Mouse (Mus musculus): ENCODE data around the gene Bicral. TPM values are rescaled to one million over a fixed set of nuclear protein-coding genes. Genes with fewer than 3 reads are reported as not detected.

Gene Bicral
- polyA plus RNA-seq, 1 experiment from 2014 or later = 7.8 TPM

GRCm38 (mm10) chr17:46832981-46833305 is 25.3 kb downstream of the Bicral start:
- Histone ChIP-seq H3K4me1 (replicated peaks) (no peaks in the 10 kb centered on the region; the same call in 1 of the 2 replicates), H3K9me3 (no peaks in the 10 kb centered on the region), H3K27ac (no peak overlapping the region), H3K4me2 (no peak overlapping the region), H3K9ac (no peak overlapping the region), H3K36me3 (peaks cover 16% of the 10 kb centered on the region), H3K4me3 (no peak overlapping the region), H3K27me3 (no peaks in the 10 kb centered on the region)
- ATAC-seq (ENCODE audit: low FRiP score) = no peak
- WGBS = 92% methylated on average over 4 of the region's 4 CpGs

- Histone ChIP-seq H3K36me3 (peaks cover 21% of the 10 kb centered on the region), H3K4me1 (replicated peaks) (no peaks in the 10 kb centered on the region; the same call in 1 of the 2 replicates), H3K9ac (no peak overlapping the region), H3K27ac (no peak overlapping the region), H3K27me3 (no peaks in the 10 kb centered on the region), H3K4me2 (no peak overlapping the region), H3K4me3 (no peak overlapping the region), H3K9me3 (no peaks in the 10 kb centered on the region)
- 77% methylated on average over 11 of the region's 11 CpGs for WGBS
- ATAC-seq (ENCODE audit: low FRiP score) = no peak
Observed at GRCm38 (mm10) chr17:46832101-46832980, 25.9 kb downstream of the Bicral start.

GRCm38 (mm10) chr17:46829856-46830535 is 28.3 kb downstream of the Bicral start:
- Histone ChIP-seq H3K9me3 (no peaks in the 10 kb centered on the region), H3K27ac (no peak overlapping the region), H3K9ac (no peak overlapping the region), H3K4me3 (no peak overlapping the region), H3K4me2 (no peak overlapping the region), H3K4me1 (replicated peaks) (no peaks in the 10 kb centered on the region; the same call in 1 of the 2 replicates), H3K27me3 (no peaks in the 10 kb centered on the region), H3K36me3 (peaks cover 45% of the 10 kb centered on the region)
- no peak for ATAC-seq (ENCODE audit: low FRiP score)
- 89% methylated on average over 11 of the region's 11 CpGs for WGBS

- Histone ChIP-seq H3K4me1 (replicated peaks) (no peaks in the 10 kb centered on the region; the same call in 1 of the 2 replicates), H3K9ac (no peak overlapping the region), H3K4me3 (no peak overlapping the region), H3K4me2 (no peak overlapping the region), H3K27ac (no peak overlapping the region), H3K27me3 (no peaks in the 10 kb centered on the region), H3K36me3 (peaks cover 55% of the 10 kb centered on the region), H3K9me3 (no peaks in the 10 kb centered on the region)
- ATAC-seq (ENCODE audit: low FRiP score) = no peak
- 94% methylated on average over 3 of the region's 3 CpGs for WGBS
Observed at GRCm38 (mm10) chr17:46828935-46829334, 29.3 kb downstream of the Bicral start.

GRCm38 (mm10) chr17:46823091-46823490 is 35.2 kb downstream of the Bicral start:
- Histone ChIP-seq H3K27ac (no peak overlapping the region), H3K9me3 (no peaks in the 10 kb centered on the region), H3K36me3 (peaks cover 94% of the 10 kb centered on the region), H3K9ac (no peak overlapping the region), H3K4me2 (no peak overlapping the region), H3K4me3 (no peak overlapping the region), H3K4me1 (replicated peaks) (no peaks in the 10 kb centered on the region), H3K27me3 (no peaks in the 10 kb centered on the region)
- WGBS = 93% methylated on average over 8 of the region's 8 CpGs
- ATAC-seq (ENCODE audit: low FRiP score) = no peak

GRCm38 (mm10) chr17:46820628-46821027 is 37.7 kb downstream of the Bicral start:
- peaks cover 87% of the 10 kb centered on the region for H3K36me3 ChIP-seq
- 96% methylated on average over 7 of the region's 7 CpGs for WGBS

GRCm38 (mm10) chr17:46817734-46818158 is 40.5 kb downstream of the Bicral start:
- H3K9ac ChIP-seq = no peak overlapping the region
- no peak overlapping the region for H3K4me3 ChIP-seq
- no peak overlapping the region for H3K4me2 ChIP-seq
- H3K27me3 ChIP-seq = no peaks in the 10 kb centered on the region
- no peak for ATAC-seq (ENCODE audit: low FRiP score)
- H3K4me1 ChIP-seq (replicated peaks) = no peaks in the 10 kb centered on the region
- peaks cover 82% of the 10 kb centered on the region for H3K36me3 ChIP-seq
- no peak overlapping the region for H3K27ac ChIP-seq
- H3K9me3 ChIP-seq = no peaks in the 10 kb centered on the region
- 89% methylated on average over 12 of the region's 12 CpGs for WGBS

More at GRCm38 (mm10) chr17:46820628-46821027, 37.7 kb downstream of the Bicral start:
- no peaks in the 10 kb centered on the region for H3K4me1 ChIP-seq (replicated peaks)
- no peaks in the 10 kb centered on the region for H3K27me3 ChIP-seq
- H3K27ac ChIP-seq = no peak overlapping the region
- H3K4me2 ChIP-seq = no peak overlapping the region
- ATAC-seq (ENCODE audit: low FRiP score) = no peak
- no peaks in the 10 kb centered on the region for H3K9me3 ChIP-seq
- H3K9ac ChIP-seq = no peak overlapping the region
- H3K4me3 ChIP-seq = no peak overlapping the region

GRCm38 (mm10) chr17:46816306-46816705 is 42.0 kb downstream of the Bicral start:
- no peak for ATAC-seq (ENCODE audit: low FRiP score)
- H3K4me1 ChIP-seq (replicated peaks) = no peaks in the 10 kb centered on the region
- no peaks in the 10 kb centered on the region for H3K27me3 ChIP-seq
- H3K27ac ChIP-seq = no peak overlapping the region
- 81% methylated on average over 13 of the region's 13 CpGs for WGBS
- peaks cover 85% of the 10 kb centered on the region for H3K36me3 ChIP-seq
- H3K4me2 ChIP-seq = no peak overlapping the region
- no peak overlapping the region for H3K4me3 ChIP-seq
- no peaks in the 10 kb centered on the region for H3K9me3 ChIP-seq
- no peak overlapping the region for H3K9ac ChIP-seq

GRCm38 (mm10) chr17:46814497-46814896 is 43.8 kb downstream of the Bicral start:
- no peak overlapping the region for H3K4me3 ChIP-seq

GRCm38 (mm10) chr17:46813637-46814036 is 44.6 kb downstream of the Bicral start:
- no peak overlapping the region for H3K27ac ChIP-seq
- peaks cover 78% of the 10 kb centered on the region for H3K36me3 ChIP-seq
- WGBS = 89% methylated on average over 8 of the region's 8 CpGs

More at GRCm38 (mm10) chr17:46814497-46814896, 43.8 kb downstream of the Bicral start:
- Histone ChIP-seq H3K27me3 (no peaks in the 10 kb centered on the region), H3K4me1 (replicated peaks) (no peaks in the 10 kb centered on the region), H3K9ac (no peak overlapping the region), H3K36me3 (peaks cover 78% of the 10 kb centered on the region), H3K4me2 (no peak overlapping the region), H3K27ac (no peak overlapping the region), H3K9me3 (no peaks in the 10 kb centered on the region)
- WGBS = 90% methylated on average over 6 of the region's 6 CpGs
- no peak for ATAC-seq (ENCODE audit: low FRiP score)

GRCm38 (mm10) chr17:46812442-46812841 is 45.8 kb downstream of the Bicral start:
- Histone ChIP-seq H3K9ac (no peak overlapping the region), H3K4me3 (no peak overlapping the region), H3K4me1 (replicated peaks) (no peaks in the 10 kb centered on the region), H3K27ac (no peak overlapping the region), H3K27me3 (no peaks in the 10 kb centered on the region), H3K36me3 (peaks cover 79% of the 10 kb centered on the region), H3K4me2 (no peak overlapping the region), H3K9me3 (no peaks in the 10 kb centered on the region)
- no peak for ATAC-seq (ENCODE audit: low FRiP score)
- 79% methylated on average over 1 of the region's 1 CpGs for WGBS

More at GRCm38 (mm10) chr17:46813637-46814036, 44.6 kb downstream of the Bicral start:
- H3K4me1 ChIP-seq (replicated peaks) = no peaks in the 10 kb centered on the region
- H3K4me2 ChIP-seq = no peak overlapping the region
- ATAC-seq (ENCODE audit: low FRiP score) = no peak
- no peaks in the 10 kb centered on the region for H3K27me3 ChIP-seq
- no peaks in the 10 kb centered on the region for H3K9me3 ChIP-seq
- H3K4me3 ChIP-seq = no peak overlapping the region
- no peak overlapping the region for H3K9ac ChIP-seq

GRCm38 (mm10) chr17:46810672-46811071 is 47.6 kb downstream of the Bicral start:
- H3K4me3 ChIP-seq = no peak overlapping the region
- no peaks in the 10 kb centered on the region for H3K27me3 ChIP-seq
- H3K9ac ChIP-seq = no peak overlapping the region
- no peak overlapping the region for H3K27ac ChIP-seq
- H3K9me3 ChIP-seq = no peaks in the 10 kb centered on the region
- peaks cover 86% of the 10 kb centered on the region for H3K36me3 ChIP-seq
- 93% methylated on average over 3 of the region's 3 CpGs for WGBS
- no peak for ATAC-seq (ENCODE audit: low FRiP score)
- no peaks in the 10 kb centered on the region for H3K4me1 ChIP-seq (replicated peaks)
- no peak overlapping the region for H3K4me2 ChIP-seq

All from hindbrain, embryonic 13.5 days (tissue).